Mouse (Mus musculus): ENCODE measurements at regions not wholly inside any gene's neighbourhood (a gene's known extent, or its start where the extent isn't known, plus 50 kb on each side); places are given as distances from the start of the nearest gene placed in this dataset.

DNA sequence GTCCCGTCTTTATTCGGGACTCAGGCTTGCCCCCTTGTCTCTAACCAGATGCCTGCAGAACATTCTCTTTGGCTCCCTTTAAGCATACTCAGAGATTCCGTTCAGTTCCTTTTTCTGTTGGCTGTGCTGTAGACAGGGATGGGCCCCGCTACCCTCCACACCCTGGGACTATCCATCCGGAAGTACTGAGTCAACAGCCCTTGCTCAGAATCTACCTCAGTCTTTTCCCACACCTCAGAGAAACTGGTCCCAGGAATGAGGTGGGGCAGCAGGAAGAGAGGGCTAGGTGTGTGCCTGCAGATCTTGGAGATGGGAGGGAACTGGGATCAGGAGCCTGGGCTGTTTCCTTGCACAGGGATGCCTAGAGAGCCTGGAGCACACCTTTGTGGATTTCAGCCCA, 186.1 kb upstream of the Rreb1 start:
- peaks cover 9% of the 10 kb centered on the region for H3K4me1 ChIP-seq (replicated peaks; ENCODE audit: low read depth, low read length)
- TF ChIP-seq NANOG (IDR thresholded peaks at IDR 0.05; ENCODE audit: borderline replicate concordance, low read length) (no peak), POU5F1 (IDR thresholded peaks at IDR 0.05; ENCODE audit: borderline replicate concordance, low read length) (no peak), CTCF (conservative IDR thresholded peaks at IDR 0.05; ENCODE audit: low read length) (no peak)
- no peak overlapping the region for H3K4me3 ChIP-seq (replicated peaks; ENCODE audit: low read length)
- H3K27me3 ChIP-seq (ENCODE audit: insufficient read depth, low read length), result peaks cover 17% of the 10 kb centered on the region
- no peaks in the 10 kb centered on the region for H3K36me3 ChIP-seq (ENCODE audit: insufficient read depth, low read length)
- H3K9me3 ChIP-seq (ENCODE audit: low read length), result no peaks in the 10 kb centered on the region

DNA sequence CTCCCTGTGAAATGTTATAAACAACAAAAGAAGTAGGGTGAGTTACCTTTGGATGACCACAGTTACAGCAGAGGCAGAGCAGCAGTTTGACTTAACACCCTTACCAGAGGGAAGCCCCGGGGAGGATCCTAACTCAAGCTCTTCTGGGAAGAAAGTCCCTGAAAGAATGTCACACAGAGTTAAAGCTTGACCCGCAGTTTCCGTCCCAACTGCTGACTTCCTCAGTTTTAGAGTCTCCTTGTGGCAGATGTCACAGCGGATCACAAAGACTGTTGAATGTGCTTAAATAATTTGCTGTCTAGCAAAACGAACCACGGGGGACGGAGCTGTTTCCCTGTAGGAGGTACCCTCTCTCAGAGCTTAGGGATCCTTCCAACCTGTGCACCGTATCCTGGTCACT, 183.0 kb upstream of the Rreb1 start:
- Histone ChIP-seq H3K36me3 (ENCODE audit: insufficient read depth, low read length) (no peaks in the 10 kb centered on the region), H3K9me3 (ENCODE audit: low read length) (no peaks in the 10 kb centered on the region), H3K27me3 (ENCODE audit: insufficient read depth, low read length) (peaks cover 4% of the 10 kb centered on the region; the same call in 1 of the 2 replicates), H3K4me1 (replicated peaks; ENCODE audit: low read depth, low read length) (peaks cover 9% of the 10 kb centered on the region), H3K4me3 (replicated peaks; ENCODE audit: low read length) (no peak overlapping the region)
- TF ChIP-seq NANOG (IDR thresholded peaks at IDR 0.05; ENCODE audit: borderline replicate concordance, low read length) (no peak), POU5F1 (IDR thresholded peaks at IDR 0.05; ENCODE audit: borderline replicate concordance, low read length) (no peak), CTCF (conservative IDR thresholded peaks at IDR 0.05; ENCODE audit: low read length) (no peak)

DNA sequence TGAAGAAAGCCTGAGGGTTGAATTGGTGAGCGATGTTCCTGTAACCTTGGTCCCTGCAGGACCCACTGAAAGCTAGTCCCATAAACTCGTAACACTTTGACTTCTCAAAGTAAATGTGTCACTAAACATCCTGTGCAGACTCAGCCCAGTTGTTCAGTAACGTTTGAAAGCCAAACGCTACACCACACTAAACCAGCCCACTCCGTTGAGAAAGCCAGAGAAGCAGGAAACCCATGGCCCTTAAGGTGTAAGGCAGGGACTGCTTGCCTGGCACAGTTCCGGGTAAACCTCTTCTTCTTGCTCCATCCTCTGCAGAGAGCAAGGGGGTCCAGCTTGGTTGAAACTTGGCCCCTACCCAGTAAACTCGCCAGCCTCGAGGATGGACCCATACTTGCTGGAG, 180.6 kb upstream of the Rreb1 start:
- H3K4me3 ChIP-seq (replicated peaks; ENCODE audit: low read length), result no peak overlapping the region
- no peaks in the 10 kb centered on the region for H3K36me3 ChIP-seq (ENCODE audit: insufficient read depth, low read length)
- TF ChIP-seq POU5F1 (IDR thresholded peaks at IDR 0.05; ENCODE audit: borderline replicate concordance, low read length), result no peak
- no peak for TF ChIP-seq CTCF (conservative IDR thresholded peaks at IDR 0.05; ENCODE audit: low read length)
- no peak for TF ChIP-seq NANOG (IDR thresholded peaks at IDR 0.05; ENCODE audit: borderline replicate concordance, low read length)
- no peaks in the 10 kb centered on the region for H3K4me1 ChIP-seq (replicated peaks; ENCODE audit: low read depth, low read length)
- no peaks in the 10 kb centered on the region for H3K27me3 ChIP-seq (ENCODE audit: insufficient read depth, low read length)
- peaks cover 10% of the 10 kb centered on the region for H3K9me3 ChIP-seq (ENCODE audit: low read length)

DNA sequence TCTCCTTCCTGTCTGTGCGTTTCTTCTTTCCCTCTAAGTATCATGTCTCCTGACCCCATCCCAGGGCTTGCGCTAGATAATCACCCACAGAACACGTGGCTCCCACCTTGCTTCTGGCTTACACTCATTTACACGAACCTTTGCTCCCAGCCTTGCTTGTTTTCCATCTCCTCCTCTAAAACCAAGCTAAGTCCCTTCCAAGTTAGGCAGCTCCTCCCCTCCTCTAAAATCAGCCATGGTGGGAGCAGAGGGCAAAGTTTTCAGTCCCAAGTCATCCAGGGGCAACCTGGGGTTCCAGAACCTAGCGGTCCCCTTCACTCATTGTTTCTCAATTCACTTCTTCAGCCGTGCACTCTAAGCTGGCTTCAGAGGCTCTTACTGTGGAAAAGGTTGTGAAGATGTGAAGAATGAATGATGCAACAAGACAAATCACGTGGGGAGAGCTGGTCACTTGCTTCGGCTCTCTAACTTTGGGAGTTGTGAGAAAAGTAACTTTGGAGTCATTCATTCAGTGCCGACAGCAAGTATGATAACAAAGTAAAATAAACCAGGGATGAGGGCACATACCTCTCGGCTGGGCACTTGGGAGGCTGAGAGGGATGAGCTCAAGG, 179.9 kb upstream of the Rreb1 start:
- Histone ChIP-seq H3K4me1 (replicated peaks; ENCODE audit: low read depth, low read length) (no peaks in the 10 kb centered on the region), H3K4me3 (replicated peaks; ENCODE audit: low read length) (no peak overlapping the region), H3K27me3 (ENCODE audit: insufficient read depth, low read length) (no peaks in the 10 kb centered on the region), H3K9me3 (ENCODE audit: low read length) (peaks cover 10% of the 10 kb centered on the region), H3K36me3 (ENCODE audit: insufficient read depth, low read length) (no peaks in the 10 kb centered on the region)
- no peak for TF ChIP-seq CTCF (conservative IDR thresholded peaks at IDR 0.05; ENCODE audit: low read length)
- no peak for TF ChIP-seq POU5F1 (IDR thresholded peaks at IDR 0.05; ENCODE audit: borderline replicate concordance, low read length)
- TF ChIP-seq NANOG (IDR thresholded peaks at IDR 0.05; ENCODE audit: borderline replicate concordance, low read length), result no peak

DNA sequence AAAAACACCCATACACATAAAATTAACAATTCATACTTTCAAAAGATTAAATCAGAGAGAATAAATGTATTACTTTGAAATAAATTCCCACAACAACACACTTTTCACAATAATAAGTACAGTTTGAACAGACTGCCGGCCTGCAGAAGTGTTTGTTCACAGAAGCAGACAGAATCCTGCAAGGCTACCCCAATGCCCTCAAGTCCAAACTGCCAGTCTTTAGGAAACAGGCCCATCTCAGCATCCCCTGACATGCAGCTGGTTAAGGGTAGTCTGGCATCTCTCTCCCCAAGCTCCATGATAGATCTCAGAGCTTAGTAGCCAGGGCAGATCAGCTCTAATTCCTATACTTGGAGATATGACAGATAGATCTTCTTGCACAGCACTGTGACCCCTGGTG, 178.5 kb upstream of the Rreb1 start:
- no peaks in the 10 kb centered on the region for H3K27me3 ChIP-seq (ENCODE audit: insufficient read depth, low read length)
- no peaks in the 10 kb centered on the region for H3K4me1 ChIP-seq (replicated peaks; ENCODE audit: low read depth, low read length)
- TF ChIP-seq CTCF (conservative IDR thresholded peaks at IDR 0.05; ENCODE audit: low read length) (no peak), POU5F1 (IDR thresholded peaks at IDR 0.05; ENCODE audit: borderline replicate concordance, low read length) (no peak), NANOG (IDR thresholded peaks at IDR 0.05; ENCODE audit: borderline replicate concordance, low read length) (no peak)
- H3K36me3 ChIP-seq (ENCODE audit: insufficient read depth, low read length), result no peaks in the 10 kb centered on the region
- H3K4me3 ChIP-seq (replicated peaks; ENCODE audit: low read length), result no peak overlapping the region
- peaks cover 10% of the 10 kb centered on the region for H3K9me3 ChIP-seq (ENCODE audit: low read length)

DNA sequence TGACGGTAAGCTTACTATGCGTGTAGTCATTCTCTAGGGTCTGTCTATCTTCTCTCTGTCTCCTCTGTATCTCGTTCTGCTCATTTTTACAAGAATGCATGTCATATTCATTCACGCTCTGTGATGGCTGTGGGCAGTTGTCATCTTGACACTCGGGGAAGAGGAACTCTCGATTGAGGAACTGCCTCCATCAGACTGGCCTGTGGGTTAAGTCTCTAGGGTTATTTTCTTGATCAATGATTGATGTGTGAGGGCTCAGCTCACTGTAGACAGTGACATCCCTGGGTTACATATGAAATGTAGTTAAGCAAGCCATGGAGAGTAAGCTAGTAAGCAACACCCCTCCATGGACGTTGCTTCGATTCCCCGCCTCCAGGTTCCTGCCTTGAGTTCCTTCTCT, 178.0 kb upstream of the Rreb1 start:
- TF ChIP-seq POU5F1 (IDR thresholded peaks at IDR 0.05; ENCODE audit: borderline replicate concordance, low read length), result no peak
- TF ChIP-seq NANOG (IDR thresholded peaks at IDR 0.05; ENCODE audit: borderline replicate concordance, low read length), result no peak
- no peak for TF ChIP-seq CTCF (conservative IDR thresholded peaks at IDR 0.05; ENCODE audit: low read length)
- H3K4me1 ChIP-seq (replicated peaks; ENCODE audit: low read depth, low read length), result no peaks in the 10 kb centered on the region
- H3K36me3 ChIP-seq (ENCODE audit: insufficient read depth, low read length), result no peaks in the 10 kb centered on the region
- H3K4me3 ChIP-seq (replicated peaks; ENCODE audit: low read length), result no peak overlapping the region
- H3K9me3 ChIP-seq (ENCODE audit: low read length), result peaks cover 10% of the 10 kb centered on the region
- no peaks in the 10 kb centered on the region for H3K27me3 ChIP-seq (ENCODE audit: insufficient read depth, low read length)

DNA sequence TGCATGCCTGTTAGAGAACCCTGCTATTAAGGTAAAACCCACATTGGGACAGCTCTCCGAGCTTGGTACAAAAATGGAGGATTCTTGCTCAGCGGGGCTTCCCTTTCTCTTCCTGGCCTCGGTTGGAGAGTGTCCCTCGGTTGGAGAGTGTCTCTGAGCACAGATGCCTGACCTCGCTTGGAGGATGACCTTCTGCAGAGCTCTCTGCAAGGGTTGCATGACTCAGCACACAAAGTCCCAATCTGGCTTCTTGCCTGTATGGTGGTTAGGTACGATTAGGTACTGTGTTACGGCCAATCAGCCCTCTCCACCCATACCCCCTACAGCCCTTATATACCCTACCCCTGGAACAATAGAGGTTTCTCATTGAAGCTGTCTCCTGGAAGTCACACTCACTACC, 177.1 kb upstream of the Rreb1 start:
- TF ChIP-seq NANOG (IDR thresholded peaks at IDR 0.05; ENCODE audit: borderline replicate concordance, low read length) (no peak), CTCF (conservative IDR thresholded peaks at IDR 0.05; ENCODE audit: low read length) (no peak), POU5F1 (IDR thresholded peaks at IDR 0.05; ENCODE audit: borderline replicate concordance, low read length) (no peak)
- Histone ChIP-seq H3K36me3 (ENCODE audit: insufficient read depth, low read length) (no peaks in the 10 kb centered on the region), H3K4me3 (replicated peaks; ENCODE audit: low read length) (no peak overlapping the region), H3K4me1 (replicated peaks; ENCODE audit: low read depth, low read length) (no peaks in the 10 kb centered on the region), H3K27me3 (ENCODE audit: insufficient read depth, low read length) (no peaks in the 10 kb centered on the region), H3K9me3 (ENCODE audit: low read length) (peaks cover 10% of the 10 kb centered on the region)

DNA sequence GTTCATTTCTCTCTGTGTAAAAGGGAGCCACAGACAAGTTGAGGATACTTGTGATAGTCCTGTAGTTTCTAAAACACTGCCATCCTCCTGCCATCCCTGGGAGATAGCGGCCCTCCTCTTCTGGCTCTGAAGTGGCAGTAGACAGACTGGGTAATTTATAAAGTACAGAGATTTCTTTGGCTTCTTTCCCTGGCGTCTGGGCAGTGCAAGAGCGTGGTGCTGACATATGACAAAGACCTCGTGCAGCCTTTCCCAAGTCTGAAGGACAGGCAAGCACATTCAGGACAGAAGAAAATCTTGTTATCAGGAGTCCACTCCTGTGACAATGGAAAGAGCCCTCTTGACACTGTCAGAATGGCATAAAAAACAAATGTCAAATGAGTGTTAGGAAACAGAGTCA, 175.9 kb upstream of the Rreb1 start:
- no peak overlapping the region for H3K4me3 ChIP-seq (replicated peaks; ENCODE audit: low read length)
- H3K9me3 ChIP-seq (ENCODE audit: low read length), result peaks cover 10% of the 10 kb centered on the region
- no peaks in the 10 kb centered on the region for H3K4me1 ChIP-seq (replicated peaks; ENCODE audit: low read depth, low read length)
- no peaks in the 10 kb centered on the region for H3K27me3 ChIP-seq (ENCODE audit: insufficient read depth, low read length)
- H3K36me3 ChIP-seq (ENCODE audit: insufficient read depth, low read length), result no peaks in the 10 kb centered on the region
- no peak for TF ChIP-seq POU5F1 (IDR thresholded peaks at IDR 0.05; ENCODE audit: borderline replicate concordance, low read length)
- TF ChIP-seq NANOG (IDR thresholded peaks at IDR 0.05; ENCODE audit: borderline replicate concordance, low read length), result no peak
- TF ChIP-seq CTCF (conservative IDR thresholded peaks at IDR 0.05; ENCODE audit: low read length), result no peak
